Mouse (Mus musculus): ENCODE results near the gene Rnf126. TPM values are rescaled to one million over a fixed set of nuclear protein-coding genes. Genes with fewer than 3 reads are reported as not detected.

Rnf126 gene
- polyA plus RNA-seq, 1 experiment from 2014 or later, result 77.3 TPM

DNA sequence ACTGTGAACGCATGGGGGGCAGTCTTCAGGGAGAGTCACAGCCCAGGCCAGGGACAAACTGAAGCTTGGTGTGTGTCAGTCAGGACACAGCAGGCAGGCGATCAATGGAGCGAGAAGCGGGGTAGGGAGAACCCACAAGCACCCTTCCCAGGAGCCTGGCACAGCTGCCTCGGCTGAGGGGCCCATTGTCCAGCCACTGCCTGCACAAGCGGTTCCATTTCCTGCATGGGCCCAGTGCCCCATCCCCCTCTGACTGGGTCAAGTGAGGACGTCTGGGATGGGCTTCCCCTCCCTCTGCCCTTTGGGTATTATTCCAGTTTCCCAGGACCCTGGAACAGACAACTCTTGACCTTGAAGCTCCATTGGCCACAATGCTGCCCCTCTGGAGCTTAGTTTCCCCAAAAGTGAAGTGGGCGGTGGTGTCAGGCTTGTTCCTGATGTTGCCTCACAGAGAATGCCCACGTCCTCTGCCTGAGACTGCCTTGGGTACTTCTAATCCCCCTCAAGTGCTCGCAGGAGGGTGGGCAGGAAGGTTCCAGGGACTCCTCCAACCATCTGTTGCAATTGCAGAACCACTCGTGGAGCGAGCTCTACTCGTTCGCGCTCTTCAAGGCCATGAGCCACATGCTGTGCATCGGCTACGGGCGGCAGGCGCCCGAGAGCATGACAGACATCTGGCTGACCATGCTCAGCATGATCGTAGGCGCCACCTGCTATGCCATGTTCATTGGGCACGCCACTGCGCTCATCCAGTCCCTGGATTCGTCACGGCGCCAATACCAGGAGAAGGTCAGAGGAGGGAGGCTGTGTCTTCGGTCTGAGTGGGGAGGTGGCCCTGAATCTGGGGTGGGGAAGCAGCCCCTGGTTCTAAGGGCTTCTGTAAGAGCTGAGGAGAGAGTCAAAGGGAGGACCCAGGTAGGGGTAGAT, 38.2 kb downstream of the Rnf126 start:
- Histone ChIP-seq H3K4me2 (replicated peaks; ENCODE audit: low read depth, low read length) (no peak overlapping the region), H3K36me3 (ENCODE audit: control insufficient read depth, insufficient read depth, low read length) (no peaks in the 10 kb centered on the region), H3K9ac (replicated peaks; ENCODE audit: low read depth, low read length) (no peak overlapping the region), H3K4me3 (ENCODE audit: low read depth, low read length) (no peak overlapping the region), H3K9me3 (ENCODE audit: control insufficient read depth, low read depth, low read length) (no peaks in the 10 kb centered on the region), H3K4me1 (ENCODE audit: control insufficient read depth, insufficient read depth, low read length) (no peaks in the 10 kb centered on the region), H3K27me3 (ENCODE audit: control insufficient read depth, insufficient read depth, low read length) (no peaks in the 10 kb centered on the region), H3K27ac (ENCODE audit: low read length) (no peak overlapping the region)
- WGBS, result 68% methylated on average over 28 of the region's 28 CpGs
- ATAC-seq (ENCODE audit: insufficient number of reproducible peaks, insufficient read depth, low FRiP score, low read depth), result no peak

DNA sequence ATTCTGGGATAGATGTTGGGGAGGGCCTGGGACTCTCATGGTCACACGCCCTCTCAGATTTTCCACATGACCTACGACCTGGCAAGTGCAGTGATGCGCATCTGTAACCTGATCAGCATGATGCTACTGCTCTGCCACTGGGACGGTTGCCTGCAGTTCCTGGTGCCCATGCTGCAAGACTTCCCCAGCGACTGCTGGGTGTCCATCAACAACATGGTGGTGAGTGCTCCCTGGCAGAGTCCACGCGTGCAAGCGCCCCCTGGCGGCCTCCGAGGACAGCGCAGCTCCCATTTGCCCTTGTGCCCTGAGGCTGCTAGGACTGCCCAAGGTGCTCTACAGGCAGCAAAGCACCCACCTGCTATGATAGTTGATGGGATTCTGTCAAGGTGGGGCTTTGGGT, 40.7 kb downstream of the Rnf126 start:
- Histone ChIP-seq H3K4me3 (ENCODE audit: low read depth, low read length) (no peak overlapping the region), H3K27ac (ENCODE audit: low read length) (no peak overlapping the region), H3K9ac (replicated peaks; ENCODE audit: low read depth, low read length) (no peak overlapping the region), H3K27me3 (ENCODE audit: control insufficient read depth, insufficient read depth, low read length) (no peaks in the 10 kb centered on the region), H3K36me3 (ENCODE audit: control insufficient read depth, insufficient read depth, low read length) (no peaks in the 10 kb centered on the region), H3K4me1 (ENCODE audit: control insufficient read depth, insufficient read depth, low read length) (no peaks in the 10 kb centered on the region), H3K9me3 (ENCODE audit: control insufficient read depth, low read depth, low read length) (no peaks in the 10 kb centered on the region), H3K4me2 (replicated peaks; ENCODE audit: low read depth, low read length) (no peak overlapping the region)
- WGBS, result 36% methylated on average over 11 of the region's 11 CpGs
- ATAC-seq (ENCODE audit: insufficient number of reproducible peaks, insufficient read depth, low FRiP score, low read depth), result no peak

DNA sequence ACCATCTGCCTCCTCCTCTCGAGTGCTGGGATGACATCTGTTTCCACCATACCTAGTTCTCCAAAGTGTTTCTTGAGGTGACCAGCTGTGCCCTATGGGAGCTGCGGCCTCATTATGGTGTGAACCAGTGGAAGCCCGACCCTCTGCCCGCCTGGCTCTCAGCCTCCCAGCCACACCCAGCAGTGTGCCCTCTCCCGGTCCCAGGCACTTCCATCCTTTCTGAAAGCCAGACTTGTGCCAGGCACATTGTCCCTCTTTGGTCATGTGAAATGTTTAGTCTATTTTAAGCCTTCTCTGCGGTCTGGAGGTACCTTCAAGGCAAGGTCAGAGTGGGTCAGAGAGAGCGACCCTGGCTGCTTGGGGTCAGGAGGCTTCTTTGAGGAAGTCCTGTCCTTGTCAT, 43.1 kb downstream of the Rnf126 start:
- Histone ChIP-seq H3K4me1 (ENCODE audit: control insufficient read depth, insufficient read depth, low read length) (no peaks in the 10 kb centered on the region), H3K9ac (replicated peaks; ENCODE audit: low read depth, low read length) (no peak overlapping the region), H3K4me2 (replicated peaks; ENCODE audit: low read depth, low read length) (no peak overlapping the region), H3K27me3 (ENCODE audit: control insufficient read depth, insufficient read depth, low read length) (0 out of 2 replicates have a peak, but pooled peaks cover under 1% of the 10 kb centered on the region), H3K36me3 (ENCODE audit: control insufficient read depth, insufficient read depth, low read length) (no peaks in the 10 kb centered on the region), H3K9me3 (ENCODE audit: control insufficient read depth, low read depth, low read length) (no peaks in the 10 kb centered on the region), H3K27ac (ENCODE audit: low read length) (no peak overlapping the region), H3K4me3 (ENCODE audit: low read depth, low read length) (no peak overlapping the region)
- 80% methylated on average over 7 of the region's 7 CpGs for WGBS
- ATAC-seq (ENCODE audit: insufficient number of reproducible peaks, insufficient read depth, low FRiP score, low read depth), result no peak

DNA sequence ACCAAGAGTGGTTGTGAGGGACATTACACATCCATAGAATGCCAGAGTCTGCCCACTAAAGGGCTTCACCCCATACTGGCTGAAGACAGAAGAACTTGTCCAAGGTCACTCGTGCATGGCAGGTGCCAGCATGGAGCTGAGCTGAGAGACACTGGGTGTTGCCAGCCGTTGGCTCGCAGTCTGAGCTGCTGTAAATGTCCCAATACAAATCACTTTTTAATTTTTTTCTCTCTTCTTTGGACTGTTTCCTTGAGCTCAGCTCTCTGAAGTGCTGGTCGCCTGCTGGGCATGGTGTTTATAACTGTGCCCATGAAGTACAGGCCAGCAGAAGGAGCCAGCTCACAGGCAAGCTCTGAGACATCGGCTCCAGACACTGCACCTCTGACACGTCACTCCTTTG, 43.7 kb downstream of the Rnf126 start:
- Histone ChIP-seq H3K9ac (replicated peaks; ENCODE audit: low read depth, low read length) (no peak overlapping the region), H3K27me3 (ENCODE audit: control insufficient read depth, insufficient read depth, low read length) (peaks cover 7% of the 10 kb centered on the region; the same call in 1 of the 2 replicates), H3K4me3 (ENCODE audit: low read depth, low read length) (no peak overlapping the region), H3K27ac (ENCODE audit: low read length) (no peak overlapping the region), H3K4me1 (ENCODE audit: control insufficient read depth, insufficient read depth, low read length) (no peaks in the 10 kb centered on the region), H3K9me3 (ENCODE audit: control insufficient read depth, low read depth, low read length) (no peaks in the 10 kb centered on the region), H3K36me3 (ENCODE audit: control insufficient read depth, insufficient read depth, low read length) (no peaks in the 10 kb centered on the region), H3K4me2 (replicated peaks; ENCODE audit: low read depth, low read length) (no peak overlapping the region)
- no peak for ATAC-seq (ENCODE audit: insufficient number of reproducible peaks, insufficient read depth, low FRiP score, low read depth)
- WGBS, result 75% methylated on average over 6 of the region's 6 CpGs

DNA sequence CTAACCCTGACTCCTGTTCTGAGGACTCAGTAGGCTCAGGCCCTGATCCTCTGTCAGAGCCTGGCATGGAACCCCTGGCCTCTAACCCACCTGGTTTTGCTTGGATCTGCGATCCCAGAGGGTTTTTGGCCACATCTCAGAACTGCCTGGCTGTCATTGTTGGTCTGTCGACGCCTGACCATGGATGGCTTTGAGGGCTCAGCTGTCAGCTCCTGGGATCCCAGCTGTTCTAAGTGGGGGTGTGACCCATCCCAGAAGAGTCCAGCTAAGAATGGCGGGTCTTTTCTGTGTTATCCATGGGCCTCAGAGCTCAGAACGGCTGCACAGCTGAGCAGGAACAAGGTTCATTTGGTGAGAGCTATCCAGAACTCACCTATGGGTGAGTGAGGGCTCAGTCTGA, 45.7 kb downstream of the Rnf126 start:
- no peak for ATAC-seq (ENCODE audit: insufficient number of reproducible peaks, insufficient read depth, low FRiP score, low read depth)
- Histone ChIP-seq H3K9me3 (ENCODE audit: control insufficient read depth, low read depth, low read length) (no peaks in the 10 kb centered on the region), H3K4me2 (replicated peaks; ENCODE audit: low read depth, low read length) (no peak overlapping the region), H3K4me1 (ENCODE audit: control insufficient read depth, insufficient read depth, low read length) (peaks cover 6% of the 10 kb centered on the region; the same call in 1 of the 2 replicates), H3K4me3 (ENCODE audit: low read depth, low read length) (no peak overlapping the region), H3K9ac (replicated peaks; ENCODE audit: low read depth, low read length) (no peak overlapping the region), H3K36me3 (ENCODE audit: control insufficient read depth, insufficient read depth, low read length) (no peaks in the 10 kb centered on the region), H3K27me3 (ENCODE audit: control insufficient read depth, insufficient read depth, low read length) (peaks cover 25% of the 10 kb centered on the region), H3K27ac (ENCODE audit: low read length) (no peak overlapping the region)
- WGBS, result 59% methylated on average over 5 of the region's 5 CpGs

- Histone ChIP-seq H3K4me1 (ENCODE audit: control insufficient read depth, insufficient read depth, low read length) (peaks cover 6% of the 10 kb centered on the region; the same call in 1 of the 2 replicates), H3K9me3 (ENCODE audit: control insufficient read depth, low read depth, low read length) (no peaks in the 10 kb centered on the region), H3K36me3 (ENCODE audit: control insufficient read depth, insufficient read depth, low read length) (no peaks in the 10 kb centered on the region), H3K4me2 (replicated peaks; ENCODE audit: low read depth, low read length) (peak overlapping the region; percentile 95), H3K4me3 (ENCODE audit: low read depth, low read length) (peak overlapping the region; percentile 47; the same call in 1 of the 2 replicates), H3K27me3 (ENCODE audit: control insufficient read depth, insufficient read depth, low read length) (peaks cover 35% of the 10 kb centered on the region), H3K9ac (replicated peaks; ENCODE audit: low read depth, low read length) (no peak overlapping the region), H3K27ac (ENCODE audit: low read length) (no peak overlapping the region)
- no peak for ATAC-seq (ENCODE audit: insufficient number of reproducible peaks, insufficient read depth, low FRiP score, low read depth)
- WGBS, result 5% methylated on average over 43 of the region's 43 CpGs
Measured at GRCm38 (mm10) chr10:79717640-79718357, 49.0 kb downstream of the Rnf126 start.

- peaks cover 2% of the 10 kb centered on the region; the same call in 1 of the 2 replicates for H3K36me3 ChIP-seq (ENCODE audit: control insufficient read depth, insufficient read depth, low read length)
- peak overlapping the region; percentile 47 for H3K4me3 ChIP-seq (ENCODE audit: low read depth, low read length)
- H3K9ac ChIP-seq (replicated peaks; ENCODE audit: low read depth, low read length), result 0 out of 2 replicates have a peak overlapping the region, but pooled peaks have one; percentile 14
- H3K9me3 ChIP-seq (ENCODE audit: control insufficient read depth, low read depth, low read length), result no peaks in the 10 kb centered on the region
- peaks cover 35% of the 10 kb centered on the region for H3K27me3 ChIP-seq (ENCODE audit: control insufficient read depth, insufficient read depth, low read length)
- WGBS, result 1% methylated on average over 44 of the region's 44 CpGs
- H3K4me2 ChIP-seq (replicated peaks; ENCODE audit: low read depth, low read length), result peak overlapping the region; percentile 95
- ATAC-seq (ENCODE audit: insufficient number of reproducible peaks, insufficient read depth, low FRiP score, low read depth), result no peak
- no peak overlapping the region for H3K27ac ChIP-seq (ENCODE audit: low read length)
- H3K4me1 ChIP-seq (ENCODE audit: control insufficient read depth, insufficient read depth, low read length), result peaks cover 6% of the 10 kb centered on the region; the same call in 1 of the 2 replicates
Measured at GRCm38 (mm10) chr10:79716988-79717355, 49.8 kb downstream of the Rnf126 start.

GRCm38 (mm10) chr10:79716254-79716987, 50.3 kb downstream of the Rnf126 start, which contains the start of gene Hcn2:
Gene Hcn2, plus strand, starts transcription at chr10:79716634.
- H3K9ac ChIP-seq (replicated peaks; ENCODE audit: low read depth, low read length), result 0 out of 2 replicates have a peak within 1 kb of the TSS, but pooled peaks have one; percentile 14

More at GRCm38 (mm10) chr10:79716254-79716987, 50.3 kb downstream of the Rnf126 start, which contains the start of gene Hcn2:
- Histone ChIP-seq H3K27me3 (ENCODE audit: control insufficient read depth, insufficient read depth, low read length) (peaks cover 35% of the 10 kb centered on the region), H3K9me3 (ENCODE audit: control insufficient read depth, low read depth, low read length) (no peaks in the 10 kb centered on the region), H3K27ac (ENCODE audit: low read length) (no peak within 1 kb of the TSS), H3K4me3 (ENCODE audit: low read depth, low read length) (peak within 1 kb of the TSS; percentile 47), H3K4me1 (ENCODE audit: control insufficient read depth, insufficient read depth, low read length) (peaks cover 6% of the 10 kb centered on the region; the same call in 1 of the 2 replicates), H3K36me3 (ENCODE audit: control insufficient read depth, insufficient read depth, low read length) (peaks cover 8% of the 10 kb centered on the region; the same call in 1 of the 2 replicates), H3K4me2 (replicated peaks; ENCODE audit: low read depth, low read length) (peak within 1 kb of the TSS; percentile 95)
- 2% methylated on average over 65 of the region's 91 CpGs for WGBS
- ATAC-seq (ENCODE audit: insufficient number of reproducible peaks, insufficient read depth, low FRiP score, low read depth), result no peak

All from stomach, embryonic 14.5 days (tissue).